9 mouse cellular contexts compared by ENCODE assay signal in the genomic region with DNA sequence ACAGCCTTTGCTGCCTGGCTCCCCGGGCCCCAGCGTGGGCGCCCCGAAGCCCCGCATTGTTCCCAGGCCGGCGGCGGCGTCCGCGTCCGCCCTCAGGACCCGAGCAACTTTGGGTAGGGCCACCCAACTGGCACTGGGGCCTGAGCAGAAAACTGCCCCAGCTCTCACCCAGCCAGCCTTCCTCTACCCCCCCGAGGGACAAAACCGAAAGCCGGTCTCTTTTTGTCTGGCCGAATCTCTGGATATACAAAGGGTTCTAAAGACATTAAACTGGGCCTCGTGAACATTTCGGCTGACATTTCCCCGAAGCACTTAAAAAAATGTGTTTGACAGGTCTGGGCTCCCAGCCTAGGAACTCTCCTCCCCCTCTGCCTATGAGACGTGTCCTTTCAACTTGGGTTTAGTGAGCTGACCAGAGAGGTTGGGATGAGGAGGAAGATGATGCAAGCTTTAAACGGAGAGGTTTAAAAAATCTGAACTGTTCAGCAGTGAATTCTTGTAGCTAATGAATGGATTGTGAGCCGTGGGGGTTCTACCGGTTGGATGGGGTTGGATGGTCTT. TPM values are rescaled to one million over a fixed set of nuclear protein-coding genes. Genes with fewer than 3 reads are reported as not detected.
DNase-seq lines count a peak whose midpoint lies in the region; ATAC-seq and TF ChIP-seq lines count a peak whose summit lies in the region.
"Had no signal": no experiment of that assay in that cellular context is flagged by ENCODE, and none has a peak within 500 bp of the region (broad histone marks: within the 10 kb centered on the region; RNA-seq: fewer than 3 reads in every experiment).

No protein-coding gene starts in this region.

- H3K36me3 ChIP-seq in heart, embryonic 12.5 days = no peaks in the 10 kb centered on the region
- no peaks in the 10 kb centered on the region for H3K36me3 ChIP-seq in stomach, embryonic 15.5 days

- peak overlapping the region; percentile 88 for H3K4me2 ChIP-seq in heart, embryonic 12.5 days
- H3K4me2 ChIP-seq in stomach, embryonic 15.5 days = peak overlapping the region; percentile 70

- intact Hi-C loops in left cerebral cortex, adult 2 months (cut with DNase I) = loop anchor here (10.0 kb wide), 2 partner anchors 200 to 400 kb away; a partner anchor contains a TSS

- ATAC-seq in heart, embryonic 12.5 days (ENCODE audit: insufficient number of reproducible peaks, low FRiP score) = peak; percentile 40
- peak; percentile 13; the same call in 1 of the 2 replicates for ATAC-seq in megakaryocyte, adult 5-6 weeks (ENCODE audit: poor library complexity, severe bottlenecking)
- peak; percentile 25; the same call in 1 of the 2 replicates for ATAC-seq in stomach, embryonic 15.5 days (ENCODE audit: insufficient read depth, low FRiP score, low read depth)

- peaks cover 26% of the 10 kb centered on the region for H3K4me1 ChIP-seq in heart, embryonic 12.5 days (replicated peaks)
- H3K4me1 ChIP-seq in stomach, embryonic 15.5 days = peaks cover 9% of the 10 kb centered on the region; the same call in 1 of the 2 replicates

- no peak for TF ChIP-seq CTCF in left cerebral cortex, adult 2 months (IDR thresholded peaks at IDR 0.05)

- H3K9me3 ChIP-seq in heart, embryonic 12.5 days (replicated peaks) = no peaks in the 10 kb centered on the region
- no peaks in the 10 kb centered on the region for H3K9me3 ChIP-seq in stomach, embryonic 15.5 days

- no peak for DNase-seq in left cerebral cortex, adult 2 months (ENCODE audit: extremely low spot score in 1 of 2, low spot score in 2 of 2)
- no peak for DNase-seq in left cerebral cortex, adult 8-10 months (ENCODE audit: low spot score in 2 of 2)
- DNase-seq in Muller cell, postnatal 12 days (ENCODE audit: inconsistent ontology term) = peak; percentile 76
- DNase-seq in embryo, embryonic 9.5 days (ENCODE audit: extremely low spot score) = peak; percentile 71
- DNase-seq in kidney, postnatal 14 days = peak; percentile 60

- H3K9ac ChIP-seq in heart, embryonic 12.5 days = peak overlapping the region; percentile 99
- peak overlapping the region; percentile 99 for H3K9ac ChIP-seq in stomach, embryonic 15.5 days

- H3K27me3 ChIP-seq in heart, embryonic 12.5 days (replicated peaks) = peaks cover 20% of the 10 kb centered on the region
- H3K27me3 ChIP-seq in stomach, embryonic 15.5 days (replicated peaks) = no peaks in the 10 kb centered on the region

- H3K4me3 ChIP-seq in left cerebral cortex, adult 2 months = peak overlapping the region; percentile 81
- H3K4me3 ChIP-seq in heart, embryonic 12.5 days = peak overlapping the region; percentile 90
- peak overlapping the region; percentile 99 for H3K4me3 ChIP-seq in stomach, embryonic 15.5 days (replicated peaks)

- H3K27ac ChIP-seq in left cerebral cortex, adult 2 months = peak overlapping the region; percentile 98
- H3K27ac ChIP-seq in heart, embryonic 12.5 days (ENCODE audit: poor library complexity, severe bottlenecking) = peak overlapping the region; percentile 90
- peak overlapping the region; percentile 97 for H3K27ac ChIP-seq in stomach, embryonic 15.5 days

- under 1% methylated on average over 24 of the region's 24 CpGs for WGBS in heart, embryonic 12.5 days
- WGBS in stomach, embryonic 15.5 days = under 1% methylated on average over 24 of the region's 24 CpGs

RNA-seq across cellular contexts. Expression of a gene that starts 1.0 kb away (rescaled TPM):
- total RNA-seq in left cerebral cortex, adult 2 months (2021) = 10 to 100 TPM; 81.9 to 93.1 TPM
- 100 to 1,000 TPM; 101 to 118 (median 101) TPM for total RNA-seq in left cerebral cortex, adult 8-10 months (2022)
- polyA plus RNA-seq in heart, embryonic 12.5 days (2016; fragmentation: Nextera tagmentation; extraction: Ambion mirVana) = 116 TPM in 2 replicates
- 106 and 115 TPM in 2 replicates for total RNA-seq in megakaryocyte, adult 5-6 weeks (2015)
- total RNA-seq in megakaryocyte, adult 5-6 weeks (2017) = 138 and 164 TPM in 2 replicates
- 139 and 149 TPM in 2 replicates for polyA plus RNA-seq in stomach, embryonic 15.5 days (2015; fragmentation: Nextera tagmentation; extraction: Ambion mirVana)

RNA-seq across cellular contexts. Expression of a gene that starts 39.1 kb away (rescaled TPM):
- total RNA-seq in left cerebral cortex, adult 2 months (2021) = under 1 TPM; 0.21 to 0.32 TPM
- 1 to 10 TPM in 1 of 4 experiments, under 1 TPM in 2, not detected in 1; 0.22 to 1.3 (median 0.98) TPM for total RNA-seq in left cerebral cortex, adult 8-10 months (2022)
- 0.50 and 1.0 TPM in 2 replicates for polyA plus RNA-seq in heart, embryonic 12.5 days (2016; fragmentation: Nextera tagmentation; extraction: Ambion mirVana)
- total RNA-seq in megakaryocyte, adult 5-6 weeks (2015) = 544 and 557 TPM in 2 replicates
- 478 and 480 TPM in 2 replicates for total RNA-seq in megakaryocyte, adult 5-6 weeks (2017)
- 4.4 and 5.4 TPM in 2 replicates for polyA plus RNA-seq in stomach, embryonic 15.5 days (2015; fragmentation: Nextera tagmentation; extraction: Ambion mirVana)

RNA-seq across cellular contexts. Expression of a gene that starts 46.2 kb away (rescaled TPM):
- total RNA-seq in left cerebral cortex, adult 2 months (2021) = under 1 TPM; 0.18 to 0.37 TPM
- under 1 TPM; 0.27 to 0.58 (median 0.31) TPM for total RNA-seq in left cerebral cortex, adult 8-10 months (2022)
- polyA plus RNA-seq in heart, embryonic 12.5 days (2016; fragmentation: Nextera tagmentation; extraction: Ambion mirVana) = 0.26 TPM in 1 of 2 replicates, not detected in the other
- 0.36 and 0.42 TPM in 2 replicates for total RNA-seq in megakaryocyte, adult 5-6 weeks (2015)
- total RNA-seq in megakaryocyte, adult 5-6 weeks (2017) = 0.11 and 0.24 TPM in 2 replicates
- polyA plus RNA-seq in stomach, embryonic 15.5 days (2015; fragmentation: Nextera tagmentation; extraction: Ambion mirVana) = 0.09 and 0.23 TPM in 2 replicates

RNA-seq across cellular contexts. Expression of a gene that starts 52.9 kb away (rescaled TPM):
- under 1 TPM; 0.44 to 0.86 TPM for total RNA-seq in left cerebral cortex, adult 2 months (2021)
- 1 to 10 TPM in 1 of 4 experiments, under 1 TPM in 3; 0.18 to 2.4 (median 0.48) TPM for total RNA-seq in left cerebral cortex, adult 8-10 months (2022)
- 0.43 and 0.45 TPM in 2 replicates for polyA plus RNA-seq in heart, embryonic 12.5 days (2016; fragmentation: Nextera tagmentation; extraction: Ambion mirVana)
- total RNA-seq in megakaryocyte, adult 5-6 weeks (2015) = not detected in 2 replicates
- total RNA-seq in megakaryocyte, adult 5-6 weeks (2017) = 3.1 TPM in 1 of 2 replicates, not detected in the other
- polyA plus RNA-seq in stomach, embryonic 15.5 days (2015; fragmentation: Nextera tagmentation; extraction: Ambion mirVana) = 0.39 and 0.50 TPM in 2 replicates
- total RNA-seq: neutrophil, adult 5-6 weeks had no signal

RNA-seq across cellular contexts. Expression of a gene that starts 53.1 kb away (rescaled TPM):
- total RNA-seq in left cerebral cortex, adult 2 months (2021) = 1 to 10 TPM; 9.5 to 9.8 TPM
- 10 to 100 TPM in 3 of 4 experiments, 1 to 10 TPM in 1; 8.7 to 12.5 (median 10.7) TPM for total RNA-seq in left cerebral cortex, adult 8-10 months (2022)
- polyA plus RNA-seq in heart, embryonic 12.5 days (2016; fragmentation: Nextera tagmentation; extraction: Ambion mirVana) = 16.1 and 17.8 TPM in 2 replicates
- total RNA-seq in megakaryocyte, adult 5-6 weeks (2015) = 2.5 and 3.9 TPM in 2 replicates
- total RNA-seq in megakaryocyte, adult 5-6 weeks (2017) = 4.3 and 6.8 TPM in 2 replicates
- polyA plus RNA-seq in stomach, embryonic 15.5 days (2015; fragmentation: Nextera tagmentation; extraction: Ambion mirVana) = 11.8 and 14.0 TPM in 2 replicates

Comparison
In these comparisons a context has a peak if more than half of its experiments do, and no peak if none do; other contexts are left out.
1. DNase-seq: peak in Muller cell, postnatal 12 days (single experiment), embryo, embryonic 9.5 days (single experiment) and kidney, postnatal 14 days (single experiment); none in left cerebral cortex, adult 2 months (0 of 2) and left cerebral cortex, adult 8-10 months (0 of 2).
2. RNA of a gene that starts 39.1 kb away (total RNA-seq): 478 to 557 TPM in megakaryocyte, adult 5-6 weeks; 0.22 to 1.3 TPM in left cerebral cortex, adult 8-10 months and 0.21 to 0.32 TPM in left cerebral cortex, adult 2 months; every median in the first group is over 100 times any median in the second.
3. Peak in every context shown above with its lines, with median percentiles within 50 percentile points of each other: H3K27ac ChIP-seq, H3K4me3 ChIP-seq and ATAC-seq.